Mouse (Mus musculus) neutrophil, adult 65 days (primary cell): Measurements from ENCODE around the gene Rpl18a. TPM values are rescaled to one million over a fixed set of nuclear protein-coding genes. Genes with fewer than 3 reads are reported as not detected.

Experiments used
- total RNA-seq: library from RNA; stranded (reverse); gene quantifications from 2 replicates; pipeline ENCODE4 v1.2.4, GENCODE M21; 2023

Gene Rpl18a
- total RNA-seq: 831 and 972 TPM in 2 replicates

DNA sequence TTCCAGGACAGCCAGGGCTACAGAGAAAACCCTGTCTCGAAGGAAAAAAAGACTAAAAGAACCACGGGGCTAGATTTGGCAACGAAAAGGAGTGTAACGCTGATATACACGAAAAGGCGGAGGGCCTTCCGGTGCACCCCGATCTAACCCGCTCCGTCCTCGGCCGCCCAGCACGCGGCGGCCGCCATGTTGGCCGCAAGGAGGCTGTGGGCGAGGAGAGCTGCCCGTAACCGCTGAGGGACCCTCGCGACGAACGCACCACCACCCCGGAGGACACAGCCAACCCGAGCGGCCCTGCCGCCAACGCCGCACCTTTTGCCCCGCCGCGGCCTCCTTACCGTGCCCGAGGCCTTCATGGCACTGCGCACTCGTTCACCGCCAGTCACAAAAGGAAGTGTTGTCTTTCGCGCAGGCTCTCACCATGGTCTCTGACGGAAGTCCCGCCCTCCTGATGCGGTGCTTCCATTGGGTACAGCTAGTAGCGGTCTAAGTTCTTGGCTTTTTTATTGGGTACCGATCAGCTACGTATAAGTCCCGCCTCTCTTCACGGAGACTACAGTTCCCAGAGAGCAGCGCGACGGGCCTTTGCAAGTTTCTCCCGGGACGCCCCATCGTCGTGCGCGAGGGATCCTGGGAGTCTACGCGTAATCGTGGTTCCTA, at the start of gene Rpl18a:
Gene Rpl18a (minus strand): TSS at position 392 of the 660 bp plus-strand sequence.

DNA sequence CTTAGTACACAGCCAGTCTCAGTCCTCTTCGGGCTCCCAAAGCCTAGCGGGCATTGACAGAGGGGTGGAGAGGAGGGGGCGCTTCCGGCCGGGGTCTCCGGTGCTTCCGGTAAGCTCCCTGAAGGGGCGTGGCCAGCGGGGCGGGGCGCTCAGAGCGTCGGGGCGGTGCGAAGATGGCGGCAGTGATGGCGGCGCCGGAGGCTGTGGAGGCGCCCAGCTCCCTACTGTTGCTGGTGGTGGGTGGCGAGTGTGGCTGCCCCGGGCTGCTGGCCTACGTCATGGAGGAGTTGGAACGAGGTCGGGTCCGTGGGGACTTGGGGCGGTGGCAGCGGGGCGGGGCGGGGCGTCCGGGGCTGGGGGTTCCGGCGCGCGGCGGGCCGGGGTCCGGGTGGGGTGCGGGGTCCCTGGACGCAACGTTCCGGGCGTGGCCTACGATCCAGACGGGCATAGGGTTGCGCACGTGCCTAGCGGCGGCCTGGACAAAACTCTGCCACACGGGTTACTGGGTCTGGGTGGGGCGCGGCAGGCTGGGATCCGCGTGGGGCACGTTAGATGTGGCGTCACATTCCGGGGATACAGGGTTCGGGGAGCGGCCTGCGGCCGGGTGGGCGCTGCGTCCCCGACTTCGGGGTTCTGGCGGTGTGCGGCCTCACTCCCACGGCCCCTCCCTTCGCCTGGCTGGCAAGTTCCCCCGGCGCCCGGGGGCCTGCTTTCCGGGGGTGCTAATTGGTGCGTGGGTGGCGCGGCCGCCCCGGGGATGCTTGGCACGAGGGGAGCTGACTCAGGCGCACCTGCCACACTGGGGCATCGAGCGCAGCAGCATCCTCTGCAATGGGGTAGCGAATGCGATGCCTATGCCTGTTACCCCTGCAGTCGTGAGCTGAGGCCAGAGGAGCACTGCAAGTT, 8.9 kb upstream of the Rpl18a start, which contains the start of gene Map1s:
Gene Map1s (plus strand): TSS at position 102 of the 906 bp plus-strand sequence.

DNA sequence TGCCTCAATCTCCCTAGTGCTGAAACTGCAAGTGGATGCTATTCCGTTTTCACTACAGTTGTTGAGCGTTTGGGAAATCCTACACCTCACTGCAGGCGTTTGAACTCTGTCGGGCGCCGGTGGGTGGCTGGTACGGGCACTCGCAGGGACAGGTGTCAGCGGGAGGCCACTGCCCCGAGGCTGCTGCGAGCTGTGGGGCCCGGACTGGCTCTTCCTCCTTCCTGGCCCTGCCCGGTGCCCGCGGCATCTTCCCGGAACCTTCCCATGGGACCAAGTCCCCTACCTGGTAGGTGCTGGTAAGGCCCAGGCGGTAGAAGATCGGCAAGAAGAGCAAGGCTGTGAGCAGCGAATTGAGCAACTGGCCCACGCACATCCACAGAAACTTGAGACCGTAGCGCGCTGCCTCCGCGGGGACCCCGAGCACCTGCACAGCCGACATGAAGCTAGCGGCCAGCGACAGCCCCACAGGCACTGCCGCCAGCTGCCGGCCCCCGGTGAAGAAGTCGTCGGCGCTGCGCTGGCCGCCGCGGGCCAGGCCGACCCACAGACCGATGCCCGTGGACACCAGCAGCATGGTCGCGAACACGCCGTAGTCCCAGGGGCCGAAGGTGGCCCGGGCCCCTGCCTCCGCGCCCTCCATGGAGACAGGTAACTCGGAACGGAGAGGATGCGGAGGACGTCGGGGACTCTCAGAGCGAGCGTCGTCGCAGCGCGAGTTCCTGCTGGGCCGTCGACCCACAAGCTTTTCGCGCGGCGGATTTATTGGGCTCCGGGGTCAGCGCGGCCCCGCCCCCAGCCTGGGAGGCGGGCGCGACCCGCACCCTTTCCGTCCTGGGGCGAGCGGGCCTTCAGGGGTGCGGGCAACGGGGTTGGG, 5.0 kb downstream of the Rpl18a start, which contains the start of gene Slc5a5:
Gene Slc5a5 (minus strand): TSS at position 736 of the 874 bp plus-strand sequence.

DNA sequence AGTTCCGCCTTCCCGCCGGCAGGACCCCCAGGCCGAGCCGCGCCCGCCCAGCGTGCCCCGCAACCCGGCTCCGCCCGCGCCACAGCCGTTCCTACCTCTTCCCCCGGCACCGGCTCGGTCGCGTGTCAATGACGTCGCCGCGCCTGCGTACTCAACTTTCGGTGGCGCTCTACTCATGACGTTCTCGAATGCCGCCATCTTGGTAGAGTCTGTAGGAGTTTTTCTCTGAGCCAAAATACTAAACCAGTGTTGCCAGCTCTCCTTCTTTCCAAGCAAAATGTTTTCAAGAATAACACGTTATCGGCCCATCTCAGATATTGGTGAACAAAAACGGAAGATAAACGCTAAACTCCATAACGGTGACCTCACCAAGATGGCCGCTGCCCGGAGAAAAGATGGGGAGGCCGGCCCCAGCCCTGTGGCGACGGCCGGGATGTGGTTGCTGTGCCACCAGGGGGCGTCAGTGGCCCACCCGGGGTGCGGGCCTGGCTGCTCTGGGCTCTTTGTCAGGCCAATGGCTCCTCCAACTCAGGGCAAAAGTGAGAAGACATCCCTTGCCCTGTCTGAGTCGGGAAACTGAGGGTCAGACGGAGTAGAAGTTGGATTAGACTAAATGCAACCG, 23.7 kb downstream of the Rpl18a start, which contains the start of gene Ccdc124:
Gene Ccdc124 (minus strand): TSS at position 572 of the 622 bp plus-strand sequence.

DNA sequence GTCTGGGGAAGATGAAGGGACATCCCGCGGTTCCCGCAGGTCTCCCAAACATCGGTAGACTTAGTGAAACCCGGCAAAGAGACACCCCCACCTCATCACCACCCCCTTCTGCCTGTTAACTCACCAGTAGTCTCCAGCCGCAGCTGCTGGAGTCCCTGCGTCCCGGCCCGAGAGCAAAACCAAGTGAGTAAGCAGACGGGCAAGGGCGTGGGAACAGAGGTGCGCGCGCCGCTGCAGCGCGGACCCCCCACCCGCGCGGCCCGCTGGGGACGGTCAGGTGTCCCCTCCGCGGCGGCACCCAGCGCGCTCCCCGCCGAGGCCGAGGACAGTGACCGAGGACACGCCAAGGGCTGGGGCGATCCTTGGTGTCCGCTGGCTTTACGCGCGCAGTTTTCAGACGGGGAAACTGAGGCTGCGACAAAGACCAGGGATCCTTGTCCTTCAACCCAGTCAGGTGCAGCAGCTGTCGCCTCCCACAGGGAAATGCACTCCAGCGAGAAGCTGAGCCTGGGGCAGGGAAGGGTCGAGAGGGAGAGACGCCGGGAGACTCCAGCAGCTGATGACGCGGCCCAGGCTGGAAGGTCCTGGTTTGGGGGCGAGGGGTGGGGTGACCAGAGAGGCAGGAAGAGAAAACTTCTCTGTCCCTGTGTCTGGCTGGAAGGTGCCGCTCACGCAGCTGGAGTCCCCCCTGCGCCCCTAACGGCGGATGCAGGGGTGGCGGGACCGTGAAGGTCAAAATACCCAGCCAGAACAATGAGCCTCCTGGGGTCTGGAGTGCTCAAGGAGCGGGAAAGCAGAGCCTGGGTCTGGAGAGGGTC, 34.2 kb downstream of the Rpl18a start, which contains the start of gene Kcnn1:
Gene Kcnn1 (minus strand): TSS at position 435 of the 818 bp plus-strand sequence.

Other genes starting within 250 kb of the Rpl18a start
- gene Pgpep1, start 237.0 kb downstream of the Rpl18a start, total RNA-seq: 1.2 and 3.4 TPM in 2 replicates
- 33.3 and 36.4 TPM in 2 replicates for gene Lsm4, start 224.2 kb downstream of the Rpl18a start, total RNA-seq
- 770 and 908 TPM in 2 replicates for gene Jund, start 198.5 kb downstream of the Rpl18a start, total RNA-seq
- 2.7 and 3.1 TPM in 2 replicates for gene Iqcn, start 194.0 kb downstream of the Rpl18a start, total RNA-seq
- gene Gm3336, start 178.9 kb downstream of the Rpl18a start, total RNA-seq: 0.39 TPM in 1 of 2 replicates, not detected in the other
- gene Pde4c, start 173.7 kb downstream of the Rpl18a start, total RNA-seq: 0.41 and 0.51 TPM in 2 replicates
- 1.3 and 2.0 TPM in 2 replicates for gene Rab3a, start 142.7 kb downstream of the Rpl18a start, total RNA-seq
- 12.1 and 18.3 TPM in 2 replicates for gene Mpv17l2, start 136.5 kb downstream of the Rpl18a start, total RNA-seq
- 16.9 and 17.2 TPM in 2 replicates for gene Pik3r2, start 120.7 kb downstream of the Rpl18a start, total RNA-seq
- gene Mast3, start 92.4 kb downstream of the Rpl18a start, total RNA-seq: 167 and 180 TPM in 2 replicates
- gene Il12rb1, start 89.0 kb downstream of the Rpl18a start, total RNA-seq: 0.63 and 0.98 TPM in 2 replicates
- 13.1 and 14.2 TPM in 2 replicates for gene Arrdc2, start 57.7 kb downstream of the Rpl18a start, total RNA-seq
- not detected in 2 replicates for gene Kcnn1, start 34.2 kb downstream of the Rpl18a start, total RNA-seq
- 28.6 and 33.1 TPM in 2 replicates for gene Ccdc124, start 23.5 kb downstream of the Rpl18a start, total RNA-seq
- gene Slc5a5, start 4.7 kb downstream of the Rpl18a start, total RNA-seq: not detected in 2 replicates
- 19.7 and 30.6 TPM in 2 replicates for gene Map1s, start 8.5 kb upstream of the Rpl18a start, total RNA-seq